Mouse (Mus musculus): ENCODE results near the gene Tnf.

Tnf gene

DNA sequence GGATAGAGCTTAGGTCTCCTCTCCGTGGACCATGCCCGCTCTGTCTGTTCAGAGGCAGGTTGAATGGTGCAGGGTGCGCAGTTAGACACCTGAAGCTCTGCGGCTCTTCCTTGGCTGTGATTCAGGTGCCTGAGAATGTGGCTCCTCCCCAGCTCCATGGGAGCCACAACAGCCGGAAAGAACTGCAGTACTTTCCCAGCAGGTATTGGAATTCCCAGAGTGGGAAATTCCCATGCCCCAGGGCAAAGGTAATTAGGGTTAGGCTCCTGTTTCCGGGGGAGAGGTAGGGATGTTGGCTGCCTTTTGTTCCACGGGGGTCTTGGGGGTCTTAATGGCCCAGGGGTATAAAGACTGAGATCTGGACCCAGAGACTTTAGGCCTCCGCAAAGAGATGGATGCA, 2.9 kb downstream of the Tnf start:
- no peak for DNase-seq (ENCODE audit: low read depth, low spot score)

DNA sequence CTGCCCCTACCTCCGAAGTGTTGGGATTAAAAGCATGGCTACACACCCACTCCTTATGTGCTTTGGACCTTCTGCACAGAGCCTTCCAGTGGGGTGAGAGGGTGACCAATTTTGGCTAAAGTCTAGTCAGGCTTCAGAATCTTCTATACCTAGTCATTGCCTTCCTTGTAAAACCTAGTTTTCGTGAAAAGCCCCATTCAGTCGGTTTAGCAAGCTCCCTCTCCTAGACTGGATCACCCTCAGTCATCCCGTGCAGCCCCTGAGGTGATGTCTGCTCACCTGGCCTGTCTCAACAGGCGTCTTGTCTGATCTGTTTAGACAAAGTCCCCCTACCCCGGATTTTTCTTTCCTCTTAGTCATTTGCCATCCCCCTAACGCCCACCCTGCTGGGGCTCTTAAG, 3.8 kb downstream of the Tnf start:
- DNase-seq (ENCODE audit: low read depth, low spot score), result no peak

DNA sequence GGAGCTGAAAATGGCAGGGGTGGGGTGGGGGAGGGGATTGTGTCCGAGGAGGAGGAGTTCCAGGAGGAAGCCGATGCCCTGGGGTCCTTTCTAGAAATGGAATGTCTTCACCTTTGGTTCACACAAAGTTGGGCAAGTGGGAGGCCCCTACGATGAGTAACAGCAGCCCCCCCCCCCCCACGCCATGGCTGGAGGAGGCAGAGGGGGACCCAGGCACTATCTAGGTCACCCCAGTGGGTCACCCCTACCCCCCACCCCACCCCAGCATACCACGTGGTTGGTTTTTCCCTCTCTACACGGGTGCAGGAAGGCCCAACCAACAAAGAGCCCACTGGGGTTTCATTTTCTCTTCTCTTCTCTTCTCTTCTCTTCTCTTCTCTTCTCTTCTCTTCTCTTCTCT, 4.7 kb downstream of the Tnf start:
- no peak for DNase-seq (ENCODE audit: low read depth, low spot score)

DNA sequence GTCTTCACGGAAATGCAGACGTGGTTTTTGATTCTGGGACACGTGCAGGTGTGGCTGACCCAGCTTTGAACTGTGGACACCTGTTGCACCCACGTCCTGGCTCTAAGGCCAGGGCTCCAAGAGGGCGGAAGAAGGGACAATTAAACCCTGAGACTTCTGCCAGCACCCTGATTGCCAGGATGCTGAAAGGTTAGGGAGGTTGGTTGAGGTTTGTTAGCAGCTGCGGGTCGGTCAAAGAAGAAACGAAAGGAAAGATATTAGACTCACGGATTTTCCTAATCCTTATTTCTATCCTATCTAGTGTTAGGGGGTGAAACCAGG, 5.5 kb downstream of the Tnf start:
- no peak for DNase-seq (ENCODE audit: low read depth, low spot score)

- DNase-seq (ENCODE audit: low read depth, low spot score), result peak; percentile 45
Measured at GRCm38 (mm10) chr17:35195631-35196320, 6.0 kb downstream of the Tnf start.

DNA sequence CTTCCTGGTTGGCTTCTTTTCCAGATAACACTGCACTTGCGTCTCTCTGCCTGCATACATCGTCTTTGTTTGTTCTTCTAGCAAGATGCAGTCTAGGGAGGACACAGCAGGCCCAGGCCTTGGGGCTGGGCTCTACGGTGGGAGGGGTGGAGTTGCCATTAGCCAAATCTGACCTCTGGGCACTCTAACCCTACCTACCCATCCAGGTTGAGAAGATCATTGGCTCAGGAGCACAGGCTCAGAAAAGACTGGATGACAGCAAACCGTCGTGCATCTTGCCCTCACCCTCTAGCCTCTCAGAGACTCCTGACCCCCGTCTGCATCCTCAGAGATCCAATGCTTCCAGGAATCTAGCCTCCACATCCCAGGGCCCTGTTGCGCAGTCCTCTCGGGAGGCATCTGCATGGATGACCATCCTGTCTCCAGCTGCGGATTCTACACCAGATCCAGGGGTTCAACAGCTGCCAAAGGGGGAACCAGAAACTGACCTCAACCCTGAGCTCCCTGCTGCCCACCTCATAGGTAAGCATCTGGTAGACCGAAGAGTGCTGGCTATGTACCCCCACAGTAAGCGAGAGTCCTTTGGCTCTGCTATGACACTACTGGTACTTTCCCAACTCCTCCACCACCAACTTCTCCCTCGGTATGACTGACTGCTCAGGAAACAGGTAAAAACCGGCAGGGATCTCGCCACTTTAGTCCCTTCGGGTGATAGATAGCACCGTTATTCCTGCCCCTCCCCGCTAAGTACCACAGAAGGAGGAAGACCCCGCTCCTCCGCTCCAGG, 6.8 kb downstream of the Tnf start:
- DNase-seq (ENCODE audit: low read depth, low spot score), result no peak

GRCm38 (mm10) chr17:35193881-35194843, 7.6 kb downstream of the Tnf start, which contains the start of gene Ltb:
Gene Ltb, plus strand, starts transcription at chr17:35194439.
- DNase-seq (ENCODE audit: low read depth, low spot score), result no peak

GRCm38 (mm10) chr17:35192924-35193323, 8.9 kb downstream of the Tnf start:
- DNase-seq (ENCODE audit: low read depth, low spot score), result no peak

- DNase-seq (ENCODE audit: low read depth, low spot score), result no peak
Measured at GRCm38 (mm10) chr17:35191723-35192122, 10.1 kb downstream of the Tnf start.

GRCm38 (mm10) chr17:35190096-35190495, 11.7 kb downstream of the Tnf start:
- no peak for DNase-seq (ENCODE audit: low read depth, low spot score)

GRCm38 (mm10) chr17:35189186-35189585, 12.6 kb downstream of the Tnf start:
- DNase-seq (ENCODE audit: low read depth, low spot score), result no peak

GRCm38 (mm10) chr17:35187959-35188610, 13.7 kb downstream of the Tnf start, which contains the start of gene Lst1:
Gene Lst1, minus strand, starts transcription at chr17:35188439.
- no peak for DNase-seq (ENCODE audit: low read depth, low spot score)

DNA sequence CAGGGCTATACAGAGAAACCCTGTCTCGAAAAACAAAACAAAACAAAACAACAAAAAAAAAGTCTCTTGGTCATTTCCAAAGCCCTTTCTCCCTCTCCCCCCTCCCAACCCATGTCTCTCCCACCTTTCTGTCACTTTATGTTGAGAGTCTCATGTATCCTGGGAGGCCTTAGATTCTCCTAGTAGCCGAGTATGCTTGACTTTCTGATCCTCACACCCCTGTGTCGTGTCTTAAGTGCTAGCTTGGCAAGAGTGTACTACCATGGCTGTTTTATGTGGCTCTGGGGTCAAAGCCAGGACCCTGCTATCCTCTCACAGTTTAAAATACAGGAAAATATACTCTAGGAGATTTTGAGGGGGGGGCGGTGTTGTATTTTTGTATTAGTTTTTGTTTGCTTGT, 14.5 kb downstream of the Tnf start:
- no peak for DNase-seq (ENCODE audit: low read depth, low spot score)

DNA sequence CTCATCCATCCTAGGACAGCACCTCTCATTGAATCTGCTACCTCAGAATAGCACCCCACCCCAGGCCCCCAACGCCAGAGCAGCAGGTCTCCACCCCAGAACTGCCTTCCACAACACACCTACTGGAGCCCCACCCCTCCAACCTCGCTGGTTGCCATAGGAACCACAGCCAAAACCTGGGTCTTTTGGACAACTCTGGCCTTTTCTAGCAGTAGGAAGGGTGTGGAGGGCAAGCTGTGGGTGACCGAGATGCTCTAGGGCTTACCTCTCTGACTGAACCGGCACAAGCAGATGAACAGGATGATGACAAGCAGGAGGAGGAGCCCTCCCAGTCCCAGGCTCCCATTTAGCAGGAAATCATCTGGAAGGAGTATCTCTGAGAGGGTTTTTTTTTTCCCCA, 15.1 kb downstream of the Tnf start:
- no peak for DNase-seq (ENCODE audit: low read depth, low spot score)

DNA sequence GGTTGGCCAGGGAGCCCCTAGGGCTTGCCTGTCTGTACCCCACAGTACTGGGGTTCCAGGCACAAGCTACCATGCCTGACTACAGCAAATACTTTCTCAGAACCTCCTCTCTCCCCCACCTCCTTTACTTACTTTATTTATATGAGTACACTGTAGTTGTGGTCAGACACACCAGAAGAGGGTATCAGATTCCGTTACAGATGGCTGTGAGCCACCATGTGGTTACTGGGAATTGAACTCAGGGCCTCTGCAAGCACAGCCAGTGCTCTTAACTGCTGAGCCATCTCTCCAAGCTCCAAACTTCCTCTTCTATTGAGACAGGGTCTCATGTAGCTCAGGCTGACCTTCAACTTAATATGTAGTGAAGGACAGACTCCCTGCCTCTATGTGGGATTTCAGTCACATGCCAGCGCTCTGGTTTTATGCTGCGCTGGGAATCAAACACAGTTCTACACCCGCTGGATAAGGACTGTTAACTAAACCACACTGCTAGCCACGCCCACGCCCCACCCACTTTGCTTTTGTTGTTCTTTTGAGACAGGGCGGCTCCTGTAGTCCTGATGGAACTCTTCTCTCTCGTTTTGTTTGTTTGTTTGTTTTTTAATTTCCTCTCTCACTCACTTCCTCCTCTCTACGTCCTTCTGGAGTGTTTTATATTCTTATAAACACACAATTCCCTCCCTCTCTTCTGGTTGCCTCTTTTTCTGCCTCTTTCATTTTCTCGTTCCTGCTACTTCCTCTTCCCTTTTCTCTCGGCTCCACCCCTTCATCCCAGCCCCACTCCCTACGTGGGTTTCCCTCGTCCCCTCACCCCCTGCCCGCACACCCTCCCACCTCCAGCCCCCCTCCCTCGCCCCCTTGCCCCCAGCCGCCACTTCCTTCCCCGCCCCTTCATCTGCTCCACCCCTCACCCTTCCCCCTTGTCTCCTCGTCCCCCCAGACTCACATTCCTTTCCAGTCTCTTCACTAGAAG, 15.9 kb downstream of the Tnf start:
- DNase-seq (ENCODE audit: low read depth, low spot score), result no peak

- no peak for DNase-seq (ENCODE audit: low read depth, low spot score)
Measured at GRCm38 (mm10) chr17:35180093-35180492, 21.7 kb downstream of the Tnf start.

DNA sequence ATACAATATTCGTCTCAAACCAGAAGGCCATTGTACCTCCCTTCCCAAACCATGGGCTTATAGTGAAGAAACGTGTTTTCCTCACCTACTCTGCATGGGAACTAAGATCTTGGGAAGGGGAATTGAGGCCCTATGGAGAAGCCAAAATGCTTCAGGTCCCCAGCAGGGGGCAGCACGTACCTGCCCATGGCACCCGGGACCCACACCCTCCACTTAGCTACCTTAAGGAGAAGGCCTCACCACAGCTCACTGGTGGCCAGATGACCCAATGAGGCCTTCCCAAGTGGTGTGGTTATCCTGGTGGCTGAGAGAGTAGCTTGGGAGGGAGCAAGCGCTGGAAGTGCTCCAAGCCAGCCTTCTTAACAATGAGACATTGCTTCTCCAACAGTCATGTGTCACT, 23.3 kb downstream of the Tnf start:
- DNase-seq (ENCODE audit: low read depth, low spot score), result no peak

DNA sequence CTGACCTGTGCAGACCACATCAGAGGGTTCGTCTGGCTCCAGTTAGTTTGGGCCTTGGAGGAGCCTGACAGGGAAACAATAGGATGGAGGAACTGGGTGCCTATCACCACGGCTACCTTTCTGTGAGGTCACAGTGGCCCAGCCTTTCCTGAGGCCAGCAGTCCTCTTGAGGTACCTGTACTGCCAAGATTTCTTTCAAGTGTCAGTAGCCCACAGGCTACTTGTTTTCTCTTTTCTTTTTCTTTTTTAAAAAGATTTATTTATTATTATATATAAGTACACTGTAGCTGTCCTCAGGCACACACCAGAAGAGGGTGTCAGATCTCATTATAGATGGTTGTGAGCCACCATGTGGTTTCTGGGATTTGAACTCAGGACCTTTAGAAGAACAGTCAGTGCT, 25.8 kb downstream of the Tnf start, which contains the start of gene Aif1:
TSS of gene Aif1 (minus strand) at position 101 of the 400 bp plus-strand sequence.
- no peak for DNase-seq (ENCODE audit: low read depth, low spot score)

DNA sequence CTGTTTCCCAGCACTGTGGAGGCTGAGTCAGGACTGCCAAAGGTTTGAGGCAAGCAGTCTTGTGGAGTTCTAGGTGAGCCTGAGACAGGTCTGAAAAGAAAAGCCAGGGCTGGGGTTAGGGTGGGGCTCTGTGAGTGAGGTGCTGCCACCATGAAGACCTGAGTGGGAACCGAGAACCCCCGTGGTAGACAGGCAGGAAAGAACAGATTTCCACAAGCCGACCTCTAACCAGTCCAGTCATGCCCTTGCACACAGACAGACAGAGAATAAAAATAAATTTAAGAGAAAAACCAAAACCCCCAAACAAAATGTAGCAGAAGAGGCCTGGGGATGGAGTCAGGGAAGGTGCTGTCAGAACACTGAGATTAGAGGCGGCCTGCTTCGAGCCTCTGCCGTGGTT, 26.4 kb downstream of the Tnf start:
- no peak for DNase-seq (ENCODE audit: low read depth, low spot score)
